Mouse (Mus musculus): ENCODE results near the gene Arid3a.

Gene Arid3a

DNA sequence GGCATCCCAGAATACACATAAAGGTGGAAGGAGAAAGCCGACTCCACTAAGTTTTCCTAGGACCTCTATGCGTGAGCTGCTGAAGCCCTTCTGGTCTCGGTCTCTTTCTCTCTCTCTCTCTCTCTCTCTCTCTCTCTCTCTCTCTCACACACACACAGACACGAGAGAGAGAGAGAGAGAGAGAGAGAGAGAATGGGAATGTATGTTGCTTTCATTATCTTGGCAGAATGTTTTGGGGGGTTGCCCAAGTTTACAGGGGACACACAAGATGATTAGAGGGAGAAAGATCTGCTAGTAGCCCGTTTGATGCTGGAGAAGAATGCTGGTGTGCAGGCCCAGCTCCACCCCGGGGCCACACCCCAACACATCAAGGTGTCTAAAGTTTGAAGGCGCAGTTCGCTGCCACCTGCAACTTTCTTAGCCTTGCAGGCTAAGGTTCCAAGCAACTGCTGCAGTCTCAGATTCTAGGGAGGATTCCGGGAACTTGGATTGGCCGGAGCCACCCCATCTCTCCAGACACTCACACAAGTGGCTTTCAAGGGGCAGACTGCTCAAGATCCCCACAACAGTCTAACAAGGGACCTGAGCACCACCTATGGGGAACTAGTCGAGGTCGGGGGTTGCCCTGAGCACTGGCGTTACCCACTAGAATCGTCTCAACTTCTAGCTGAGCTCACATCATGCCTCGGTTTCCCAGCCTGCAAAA, 905 bp upstream of the Arid3a start:
- in situ Hi-C loops (cut with MboI, MseI) = loop anchor here (5.0 kb wide), 1 partner anchor 36 kb away; the partner anchor contains the start of gene Wdr18

- in situ Hi-C loops (cut with MboI, MseI) = loop anchor here (5.0 kb wide), 1 partner anchor 35 kb away; the partner anchor contains the start of gene Wdr18
Measured at GRCm38 (mm10) chr10:79927324-79928029, 634 bp downstream of the Arid3a start.

DNA sequence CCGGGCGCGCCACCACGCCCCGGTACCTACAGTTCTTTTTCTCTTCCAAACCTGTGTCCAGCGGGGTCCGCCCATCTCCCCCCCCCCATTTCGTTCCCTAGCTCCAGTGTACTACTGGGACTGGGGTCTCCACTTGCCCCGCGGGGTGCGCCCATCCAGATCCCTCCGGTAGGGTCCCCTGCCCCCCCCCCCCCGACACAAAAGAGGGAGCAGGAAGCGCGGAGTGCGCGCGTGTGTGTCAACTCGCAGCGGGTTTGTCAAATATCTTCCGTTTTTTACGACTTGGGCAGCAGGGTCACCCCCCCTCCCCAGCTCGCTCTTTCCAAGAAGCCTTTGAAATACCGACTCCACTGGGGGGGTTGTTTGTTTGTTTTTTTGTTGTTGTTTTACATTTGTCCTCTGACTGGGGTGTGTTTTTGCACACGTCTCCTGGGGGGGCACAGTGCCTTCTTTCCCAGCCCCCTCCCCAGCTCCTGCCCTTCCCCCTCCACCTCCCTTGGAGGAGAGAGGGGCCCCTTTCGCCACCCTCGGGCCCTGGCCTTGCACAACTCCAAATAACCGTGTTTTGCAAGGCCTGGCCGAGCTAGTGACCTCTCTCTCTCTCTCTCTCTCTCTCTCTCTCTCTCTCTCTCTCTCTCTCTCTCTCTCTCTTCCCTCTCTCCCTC, 1.3 kb downstream of the Arid3a start:
- in situ Hi-C loops (cut with MboI, MseI) = loop anchor here (5.0 kb wide), 1 partner anchor 34 kb away; the partner anchor contains the start of gene Wdr18

DNA sequence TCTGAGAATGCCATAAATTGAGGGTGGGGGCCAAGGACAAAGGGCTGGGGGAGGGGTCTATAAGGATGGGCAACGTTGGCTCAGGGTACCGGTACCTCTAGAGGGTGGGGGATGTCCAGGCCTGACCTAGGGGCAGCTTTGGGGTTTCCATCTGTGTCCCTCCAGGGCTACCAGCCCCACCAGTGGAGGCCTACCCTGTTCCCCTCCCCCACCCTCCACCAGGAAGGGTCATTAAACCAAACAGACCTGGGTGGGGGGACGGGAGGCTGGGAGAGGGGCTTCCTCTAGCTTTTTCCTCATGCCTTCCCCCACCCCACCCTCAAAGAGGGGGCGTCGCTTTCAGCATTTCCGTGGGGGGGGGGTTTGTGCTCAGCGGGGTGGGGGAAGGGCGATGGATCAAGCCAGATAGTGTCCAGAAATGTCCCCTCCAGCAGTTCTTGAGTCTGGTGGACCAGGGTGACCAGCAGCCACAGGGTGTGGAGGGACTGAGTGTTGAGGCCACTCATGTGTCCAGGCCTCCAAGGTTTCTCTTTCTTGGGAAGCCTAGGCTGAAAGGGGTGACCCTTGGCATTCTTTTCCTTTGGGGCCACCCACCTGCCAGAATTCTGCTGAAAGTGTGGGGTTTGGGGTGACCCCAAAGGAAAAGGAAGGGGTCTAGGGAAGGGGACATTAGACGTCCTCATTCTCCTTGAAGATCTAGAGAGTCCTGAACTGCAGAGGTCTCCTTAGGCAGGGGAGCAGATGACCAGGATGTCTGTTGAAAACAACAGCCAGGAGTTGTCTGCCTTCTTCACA, 2.3 kb downstream of the Arid3a start:
- in situ Hi-C loops (cut with MboI, MseI) = loop anchor here (5.0 kb wide), 1 partner anchor 33 kb away; the partner anchor contains the start of gene Wdr18

DNA sequence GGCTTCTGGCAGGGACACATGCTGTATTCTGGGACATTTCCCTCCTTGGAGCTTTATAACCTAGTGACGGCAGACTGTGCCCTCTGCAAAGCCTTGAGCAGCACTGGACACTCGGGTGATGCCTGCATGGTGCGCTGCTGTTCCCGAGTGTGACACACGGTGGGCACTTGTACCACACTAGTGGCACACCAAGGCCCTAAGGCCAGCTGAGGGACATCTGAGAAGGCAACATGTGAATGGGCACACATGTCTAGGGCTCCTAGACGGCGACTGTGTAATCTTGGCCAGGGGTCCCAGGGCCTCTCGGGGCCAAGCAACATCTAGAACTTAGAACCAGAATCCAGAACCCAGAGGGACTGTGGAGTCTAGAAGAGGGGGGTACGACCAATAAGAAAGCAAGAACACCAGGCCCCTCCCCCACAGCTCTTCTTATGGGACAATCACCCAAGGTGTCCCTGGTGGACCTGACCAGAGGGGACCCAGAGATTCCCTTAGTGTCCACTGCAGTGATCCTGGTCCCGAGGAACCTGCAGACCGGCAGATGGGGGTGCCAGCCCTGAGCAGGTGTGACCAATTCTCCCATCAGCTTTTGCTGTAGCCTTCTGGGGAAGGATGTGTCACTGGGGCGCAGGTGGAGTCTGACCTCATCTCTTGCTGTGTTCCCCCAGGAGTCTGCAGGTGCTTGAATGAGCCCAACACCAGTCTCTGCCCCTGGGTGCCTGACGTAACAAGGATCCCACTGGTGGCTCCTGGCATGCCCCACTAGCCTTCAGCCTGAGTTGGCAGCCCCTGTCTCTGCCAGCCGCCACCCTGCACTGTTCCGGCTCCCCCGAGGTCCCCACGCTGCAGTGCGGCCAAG, 3.4 kb downstream of the Arid3a start:
- in situ Hi-C loops (cut with MboI, MseI) = loop anchor here (5.0 kb wide), 1 partner anchor 32 kb away; the partner anchor contains the start of gene Wdr18

- in situ Hi-C loops (cut with MboI, MseI) = no loop called here
Measured at GRCm38 (mm10) chr10:79930826-79931186, 4.0 kb downstream of the Arid3a start.

- in situ Hi-C loops (cut with MboI, MseI) = no loop called here
Measured at GRCm38 (mm10) chr10:79931797-79932196, 5.0 kb downstream of the Arid3a start.

DNA sequence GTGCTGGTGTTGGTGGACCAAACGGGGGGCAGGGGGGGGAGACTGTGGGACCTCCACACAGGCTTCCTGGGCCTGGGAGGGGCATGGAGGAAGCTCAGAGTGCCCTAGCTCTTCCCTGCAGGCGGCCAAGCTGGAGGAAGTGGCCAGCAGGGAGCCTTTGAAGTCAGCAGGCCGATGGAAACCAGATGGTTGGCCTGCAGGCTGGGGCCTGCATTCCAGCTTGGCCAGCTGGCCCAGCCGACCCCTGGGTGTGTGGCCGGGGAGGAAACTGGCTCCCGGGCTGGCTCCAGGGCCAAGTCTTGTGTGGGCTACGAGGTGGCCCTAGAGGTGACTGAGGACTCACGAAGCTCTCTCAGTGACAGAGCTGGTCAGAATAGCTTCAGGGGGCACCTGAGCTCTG, 5.9 kb downstream of the Arid3a start:
- in situ Hi-C loops (cut with MboI, MseI) = no loop called here

- in situ Hi-C loops (cut with MboI, MseI) = no loop called here
Measured at GRCm38 (mm10) chr10:79933145-79933679, 6.4 kb downstream of the Arid3a start.

DNA sequence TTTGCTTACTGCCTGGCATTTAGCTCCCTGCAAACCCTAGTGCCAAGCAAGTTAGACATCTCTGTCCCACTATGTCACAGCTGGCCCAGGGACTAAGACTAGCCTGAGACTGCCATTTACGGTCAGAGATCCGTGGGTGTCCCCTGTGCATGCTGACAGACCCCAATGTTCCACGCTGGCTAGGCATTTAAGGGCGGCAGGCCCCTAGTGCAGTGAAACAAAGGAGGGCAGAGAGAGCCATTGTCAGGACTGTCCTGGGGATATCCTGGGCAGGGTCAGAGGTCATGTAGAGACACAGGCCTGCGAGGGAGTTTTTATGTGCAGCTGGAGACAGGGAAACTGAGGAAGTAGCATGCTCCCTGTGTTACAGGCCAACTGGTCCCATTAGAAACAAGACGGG, 7.0 kb downstream of the Arid3a start:
- in situ Hi-C loops (cut with MboI, MseI) = no loop called here

GRCm38 (mm10) chr10:79934272-79934721, 7.5 kb downstream of the Arid3a start:
- in situ Hi-C loops (cut with MboI, MseI) = no loop called here

DNA sequence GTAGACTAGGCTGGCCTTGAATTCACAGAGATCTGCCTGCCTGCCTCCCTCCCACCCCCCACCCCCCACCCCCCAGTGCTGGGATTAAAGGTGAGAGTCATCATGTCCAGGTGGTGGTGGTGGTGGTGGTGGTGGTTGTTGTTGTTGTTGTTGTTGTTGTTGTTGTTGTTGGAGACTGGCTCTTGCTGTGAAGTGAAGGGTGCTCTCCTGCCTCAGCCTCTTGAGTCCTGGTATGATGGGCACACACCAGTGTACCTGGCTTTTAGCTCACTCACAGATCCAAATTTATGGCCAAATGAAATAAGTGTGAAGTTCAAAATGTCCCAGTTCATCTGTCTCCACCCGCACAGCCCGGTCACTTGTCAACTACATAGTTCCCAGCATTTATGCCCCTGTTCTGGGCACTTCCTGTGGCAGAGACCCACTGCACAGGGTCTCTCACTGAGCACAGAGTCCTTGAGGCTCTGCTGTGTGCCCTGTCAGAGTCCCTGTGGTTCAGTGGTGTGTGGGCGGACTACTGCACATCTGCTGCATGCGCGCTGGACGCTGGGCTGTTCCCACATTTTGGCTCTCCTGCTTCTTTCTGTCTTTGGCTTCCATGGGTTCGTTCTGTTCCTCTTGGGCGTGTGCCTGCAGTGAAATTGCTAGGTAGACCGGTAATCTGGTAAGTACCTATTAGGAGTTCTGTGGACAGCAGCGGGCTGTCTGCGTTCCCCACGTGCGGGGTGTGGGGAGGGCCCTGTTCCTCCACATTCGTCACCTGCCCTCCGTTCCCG, 8.1 kb downstream of the Arid3a start:
- in situ Hi-C loops (cut with MboI, MseI) = no loop called here

GRCm38 (mm10) chr10:79936284-79936910, 9.6 kb downstream of the Arid3a start:
- in situ Hi-C loops (cut with MboI, MseI) = no loop called here

GRCm38 (mm10) chr10:79936911-79937441, 10.1 kb downstream of the Arid3a start:
- in situ Hi-C loops (cut with MboI, MseI) = no loop called here

DNA sequence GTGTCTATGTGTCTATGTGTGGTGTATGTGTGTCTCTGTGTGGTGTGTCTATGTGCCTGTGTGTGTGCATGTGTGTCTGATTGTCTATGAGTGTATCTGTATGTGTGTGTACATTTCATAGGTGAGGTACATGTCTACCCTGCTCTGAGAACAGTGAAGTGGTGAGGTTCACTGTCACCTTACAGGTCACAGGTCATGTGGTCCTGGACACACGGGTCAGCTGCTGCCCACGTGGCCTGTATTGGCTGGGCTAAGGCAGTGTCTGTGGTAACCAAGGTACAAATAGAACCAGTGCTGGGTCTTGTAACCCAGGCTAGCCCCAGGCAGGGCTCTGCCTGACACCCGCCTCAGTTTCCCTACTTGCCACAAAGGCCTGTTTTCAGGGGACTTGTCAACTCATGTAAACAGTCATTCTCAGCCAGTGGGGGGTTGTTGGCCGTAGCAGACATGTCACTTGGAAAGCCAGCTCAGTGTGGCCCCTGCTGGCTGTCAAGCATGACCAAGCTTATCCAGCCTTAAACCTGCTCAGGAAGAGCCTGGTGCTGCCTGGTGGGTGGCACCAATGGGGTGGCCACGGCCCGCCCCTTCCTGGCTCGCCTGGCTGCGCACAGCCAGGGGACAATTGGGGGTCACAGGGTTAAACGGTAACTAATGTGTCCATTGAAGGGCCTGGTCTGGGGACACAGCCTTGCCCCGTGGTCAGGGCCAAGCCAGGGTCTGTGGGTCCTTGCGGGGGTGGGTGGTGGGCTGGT, 11.1 kb downstream of the Arid3a start:
- in situ Hi-C loops (cut with MboI, MseI) = no loop called here

- in situ Hi-C loops (cut with MboI, MseI) = no loop called here
Measured at GRCm38 (mm10) chr10:79940749-79941148, 13.9 kb downstream of the Arid3a start.

GRCm38 (mm10) chr10:79942988-79943387, 16.1 kb downstream of the Arid3a start:
- in situ Hi-C loops (cut with MboI, MseI) = no loop called here

DNA sequence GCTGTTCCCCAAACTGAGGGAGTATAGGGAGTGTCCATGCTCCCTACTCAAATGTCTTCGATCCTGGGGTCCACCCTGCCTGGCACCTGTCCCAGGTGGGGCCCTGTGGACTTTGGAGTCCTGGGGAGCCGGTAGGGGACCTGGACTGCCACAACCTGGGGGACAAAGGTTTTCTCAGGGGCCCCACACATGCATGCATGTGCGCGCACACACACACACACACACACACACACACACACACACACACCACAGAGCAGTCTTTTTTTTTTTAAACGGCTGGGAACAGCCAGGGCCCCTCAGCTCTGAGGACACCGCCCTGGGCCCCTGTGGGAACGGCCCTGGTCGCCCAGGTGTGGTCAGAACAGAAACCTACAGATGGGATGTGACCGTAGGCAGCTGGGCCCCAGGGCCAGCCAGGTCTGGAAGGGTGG, 16.6 kb downstream of the Arid3a start:
- in situ Hi-C loops (cut with MboI, MseI) = no loop called here
